In the genomic region with DNA sequence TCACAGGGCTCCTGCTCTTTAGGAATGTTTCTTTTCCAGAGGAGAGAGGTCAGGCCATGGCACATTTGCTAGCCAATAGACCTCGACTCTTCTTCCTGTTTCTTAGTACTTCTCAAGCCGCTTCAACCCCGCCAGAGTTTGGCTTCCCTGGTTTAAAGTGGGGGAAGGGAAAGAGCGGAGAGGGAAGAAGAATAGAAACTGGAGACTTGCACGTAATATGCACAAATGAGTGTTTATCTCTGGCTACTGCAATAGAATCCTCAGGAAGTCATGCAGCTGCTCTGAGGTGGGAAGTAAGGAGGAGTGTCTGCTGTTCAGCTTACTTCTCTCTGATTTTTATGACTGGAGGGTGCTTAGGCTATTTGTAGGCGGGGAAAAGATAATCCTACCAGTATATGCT, we compare ENCODE assay signal across 8 mouse cellular contexts. TPM values are rescaled to one million over a fixed set of nuclear protein-coding genes. Genes with fewer than 3 reads are reported as not detected.
DNase-seq lines count a peak whose midpoint lies in the region; ATAC-seq and TF ChIP-seq lines count a peak whose summit lies in the region.

Cysltr1 (minus strand) TSS at position 294 of the 400 bp plus-strand sequence.

- peak; percentile 6 for DNase-seq in layer of hippocampus, adult 9-11 months
- no peak for DNase-seq in layer of hippocampus, postnatal 36 days
- no peak for DNase-seq in hindbrain, postnatal 0 days (ENCODE audit: low spot score)
- DNase-seq in lung, embryonic 14.5 days: peak; percentile 62
- no peak for DNase-seq in natural killer cell, adult 2 months (ENCODE audit: low spot score in 2 of 2)

- H3K36me3 ChIP-seq in embryonic facial prominence, embryonic 12.5 days: no peaks in the 10 kb centered on the region
- no peaks in the 10 kb centered on the region for H3K36me3 ChIP-seq in hindbrain, postnatal 0 days (ENCODE audit: insufficient read depth, low read length)
- no peaks in the 10 kb centered on the region for H3K36me3 ChIP-seq in lung, embryonic 14.5 days (ENCODE audit: insufficient read depth)
- no peaks in the 10 kb centered on the region for H3K36me3 ChIP-seq in stomach, embryonic 14.5 days (ENCODE audit: control insufficient read depth, insufficient read depth, low read length)

- H3K4me1 ChIP-seq in embryonic facial prominence, embryonic 12.5 days: no peaks in the 10 kb centered on the region
- no peaks in the 10 kb centered on the region for H3K4me1 ChIP-seq in hindbrain, postnatal 0 days (ENCODE audit: insufficient read depth, low read length)
- H3K4me1 ChIP-seq in lung, embryonic 14.5 days (ENCODE audit: insufficient read depth): no peaks in the 10 kb centered on the region
- H3K4me1 ChIP-seq in stomach, embryonic 14.5 days (ENCODE audit: control insufficient read depth, insufficient read depth, low read length): no peaks in the 10 kb centered on the region

- no peak for ATAC-seq in embryonic facial prominence, embryonic 12.5 days (ENCODE audit: insufficient number of reproducible peaks, insufficient read depth, low FRiP score, low TSS enrichment)
- no peak for ATAC-seq in hindbrain, postnatal 0 days
- ATAC-seq in lung, embryonic 14.5 days (ENCODE audit: insufficient read depth): peak; percentile 78
- no peak for ATAC-seq in stomach, embryonic 14.5 days (ENCODE audit: insufficient number of reproducible peaks, insufficient read depth, low FRiP score, low read depth)
- no peak for ATAC-seq in frontal cortex, adult (ENCODE audit: low TSS enrichment)

- 18% methylated on average over 6 of the region's 6 CpGs for WGBS in embryonic facial prominence, embryonic 12.5 days
- 49% methylated on average over 6 of the region's 6 CpGs for WGBS in hindbrain, postnatal 0 days
- WGBS in lung, embryonic 14.5 days: 9% methylated on average over 6 of the region's 6 CpGs
- WGBS in stomach, embryonic 14.5 days: 28% methylated on average over 6 of the region's 6 CpGs

- no peaks in the 10 kb centered on the region for H3K9me3 ChIP-seq in embryonic facial prominence, embryonic 12.5 days
- no peaks in the 10 kb centered on the region for H3K9me3 ChIP-seq in hindbrain, postnatal 0 days (ENCODE audit: low read length)
- H3K9me3 ChIP-seq in lung, embryonic 14.5 days (ENCODE audit: low read depth, low read length): no peaks in the 10 kb centered on the region
- H3K9me3 ChIP-seq in stomach, embryonic 14.5 days (ENCODE audit: control insufficient read depth, low read depth, low read length): no peaks in the 10 kb centered on the region

- H3K4me3 ChIP-seq in embryonic facial prominence, embryonic 12.5 days: no peak within 1 kb of the TSS
- H3K4me3 ChIP-seq in hindbrain, postnatal 0 days (ENCODE audit: low read length): no peak within 1 kb of the TSS
- no peak within 1 kb of the TSS for H3K4me3 ChIP-seq in lung, embryonic 14.5 days (ENCODE audit: low read depth, low read length)
- peak within 1 kb of the TSS; percentile 12; the same call in 1 of the 2 replicates for H3K4me3 ChIP-seq in stomach, embryonic 14.5 days (ENCODE audit: low read depth, low read length)

- no peak for TF ChIP-seq CTCF in hindbrain, postnatal 0 days (IDR thresholded peaks at IDR 0.05; ENCODE audit: low read depth)
- no peak for TF ChIP-seq CTCF in lung, embryonic 14.5 days (IDR thresholded peaks at IDR 0.05; ENCODE audit: low read depth)

- H3K27ac ChIP-seq in embryonic facial prominence, embryonic 12.5 days: no peak within 1 kb of the TSS
- no peak within 1 kb of the TSS for H3K27ac ChIP-seq in hindbrain, postnatal 0 days
- H3K27ac ChIP-seq in lung, embryonic 14.5 days (ENCODE audit: low read depth): 0 out of 2 replicates have a peak within 1 kb of the TSS, but pooled peaks have one; percentile 12
- peak within 1 kb of the TSS; percentile 48; the same call in 1 of the 2 replicates for H3K27ac ChIP-seq in stomach, embryonic 14.5 days (ENCODE audit: low read length)

- no peak within 1 kb of the TSS for H3K9ac ChIP-seq in embryonic facial prominence, embryonic 12.5 days
- H3K9ac ChIP-seq in hindbrain, postnatal 0 days (replicated peaks; ENCODE audit: low read length): no peak within 1 kb of the TSS
- H3K9ac ChIP-seq in lung, embryonic 14.5 days: no peak within 1 kb of the TSS
- no peak within 1 kb of the TSS for H3K9ac ChIP-seq in stomach, embryonic 14.5 days (replicated peaks; ENCODE audit: low read depth, low read length)

- H3K4me2 ChIP-seq in embryonic facial prominence, embryonic 12.5 days (replicated peaks): peak within 1 kb of the TSS; percentile 29
- 0 out of 2 replicates have a peak within 1 kb of the TSS, but pooled peaks have one; percentile 13 for H3K4me2 ChIP-seq in hindbrain, postnatal 0 days (ENCODE audit: low read depth, low read length)
- H3K4me2 ChIP-seq in lung, embryonic 14.5 days: peak within 1 kb of the TSS; percentile 47
- peak within 1 kb of the TSS; percentile 32 for H3K4me2 ChIP-seq in stomach, embryonic 14.5 days (replicated peaks; ENCODE audit: low read depth, low read length)

- no peaks in the 10 kb centered on the region for H3K27me3 ChIP-seq in embryonic facial prominence, embryonic 12.5 days
- no peaks in the 10 kb centered on the region for H3K27me3 ChIP-seq in hindbrain, postnatal 0 days (ENCODE audit: insufficient read depth, low read length)
- H3K27me3 ChIP-seq in lung, embryonic 14.5 days (ENCODE audit: insufficient read depth, low read length): no peaks in the 10 kb centered on the region
- H3K27me3 ChIP-seq in stomach, embryonic 14.5 days (ENCODE audit: control insufficient read depth, insufficient read depth, low read length): no peaks in the 10 kb centered on the region

RNA-seq across cellular contexts. Expression of gene Cysltr1, which starts in this region (rescaled TPM):
- total RNA-seq in layer of hippocampus, postnatal 36 days (2021): 1 to 10 TPM in 1 of 2 experiments, under 1 TPM in 1; 0.65 to 1.4 TPM
- 1.1 and 2.0 TPM in 2 replicates for polyA plus RNA-seq in embryonic facial prominence, embryonic 12.5 days (2016; fragmentation: Nextera tagmentation; extraction: Ambion mirVana)
- 0.63 TPM in 1 of 2 replicates, not detected in the other for total RNA-seq in hindbrain, postnatal 0 days (2014; rRNA removed)
- polyA plus RNA-seq in hindbrain, postnatal 0 days (2015; fragmentation: Nextera tagmentation; extraction: Ambion mirVana): 0.77 and 0.79 TPM in 2 replicates
- polyA plus RNA-seq in lung, embryonic 14.5 days (2014; fragmentation: Nextera tagmentation; extraction: Ambion mirVana): 3.5 and 4.0 TPM in 2 replicates
- polyA plus RNA-seq in stomach, embryonic 14.5 days (2014; fragmentation: Nextera tagmentation; extraction: Ambion mirVana): 7.0 and 8.4 TPM in 2 replicates

Comparison
In these comparisons a context has a peak if more than half of its experiments do, and no peak if none do; other contexts are left out.
1. DNase-seq: peak in layer of hippocampus, adult 9-11 months (single experiment) and lung, embryonic 14.5 days (single experiment); none in layer of hippocampus, postnatal 36 days (0 of 2), hindbrain, postnatal 0 days (single experiment) and natural killer cell, adult 2 months (0 of 2).
2. H3K27ac ChIP-seq: peak in lung, embryonic 14.5 days (single experiment) and stomach, embryonic 14.5 days (single experiment); none in embryonic facial prominence, embryonic 12.5 days (single experiment) and hindbrain, postnatal 0 days (single experiment).
3. Peak in every context shown above with its lines, with median percentiles within 50 percentile points of each other: H3K4me2 ChIP-seq.